12 mouse cellular contexts compared by ENCODE assay signal in genomic region chr10:43003466-43003757, GRCm38 (mm10).
DNase-seq lines count a peak whose midpoint lies in the region; ATAC-seq and TF ChIP-seq lines count a peak whose summit lies in the region.
"Had no signal": no experiment of that assay in that cellular context is flagged by ENCODE, and none has a peak within 500 bp of the region (broad histone marks: within the 10 kb centered on the region; RNA-seq: fewer than 3 reads in every experiment).

No protein-coding gene starts in this region.

- H3K4me1 ChIP-seq in liver, embryonic 11.5 days (replicated peaks; ENCODE audit: control insufficient read depth, insufficient read depth, low read length), result no peaks in the 10 kb centered on the region
- peaks cover 32% of the 10 kb centered on the region for H3K4me1 ChIP-seq in embryonic facial prominence, embryonic 13.5 days
- H3K4me1 ChIP-seq in intestine, embryonic 14.5 days (replicated peaks; ENCODE audit: control insufficient read depth, insufficient read depth, low read length), result peaks cover 12% of the 10 kb centered on the region
- H3K4me1 ChIP-seq in forebrain, embryonic 13.5 days, result peaks cover 12% of the 10 kb centered on the region

- H3K9ac ChIP-seq in liver, embryonic 11.5 days (ENCODE audit: low read depth, low read length), result no peak overlapping the region
- no peak overlapping the region for H3K9ac ChIP-seq in embryonic facial prominence, embryonic 13.5 days
- no peak overlapping the region for H3K9ac ChIP-seq in intestine, embryonic 14.5 days (ENCODE audit: low read length)
- no peak overlapping the region for H3K9ac ChIP-seq in forebrain, embryonic 13.5 days
- H3K9ac ChIP-seq: forebrain, embryonic 15.5 days; hindbrain, embryonic 15.5 days had no signal

- no peaks in the 10 kb centered on the region for H3K9me3 ChIP-seq in liver, embryonic 11.5 days (ENCODE audit: control insufficient read depth, low read length)
- no peaks in the 10 kb centered on the region for H3K9me3 ChIP-seq in embryonic facial prominence, embryonic 13.5 days
- no peaks in the 10 kb centered on the region for H3K9me3 ChIP-seq in intestine, embryonic 14.5 days (ENCODE audit: control insufficient read depth, low read length)
- no peaks in the 10 kb centered on the region for H3K9me3 ChIP-seq in forebrain, embryonic 13.5 days (replicated peaks)
- H3K9me3 ChIP-seq: forebrain, embryonic 15.5 days; hindbrain, embryonic 15.5 days had no signal

- no peaks in the 10 kb centered on the region for H3K79me2 ChIP-seq in myocyte (ENCODE audit: control insufficient read depth, insufficient read depth)

- no peak for DNase-seq in liver, embryonic 11.5 days (ENCODE audit: low spot score)
- no peak for DNase-seq in liver
- no peak for DNase-seq in intestine, embryonic 14.5 days (ENCODE audit: low spot score)
- DNase-seq in cerebellum, postnatal 4 days (ENCODE audit: low spot score in 2 of 2), result no peak
- DNase-seq: cerebellum, postnatal 36 days; gastrocnemius, postnatal 14 days had no signal

- no peak for TF ChIP-seq POLR2A in myocyte (IDR thresholded peaks at IDR 0.05; ENCODE audit: insufficient read length, low read depth)

- H3K4me3 ChIP-seq in liver, embryonic 11.5 days (ENCODE audit: low read depth, low read length), result no peak overlapping the region
- H3K4me3 ChIP-seq in embryonic facial prominence, embryonic 13.5 days, result peak overlapping the region; percentile 42; the same call in 1 of the 2 replicates
- H3K4me3 ChIP-seq in intestine, embryonic 14.5 days (ENCODE audit: low read depth, low read length), result 0 out of 2 replicates have a peak overlapping the region, but pooled peaks have one; percentile 35
- no peak overlapping the region for H3K4me3 ChIP-seq in myocyte
- H3K4me3 ChIP-seq in forebrain, embryonic 13.5 days, result no peak overlapping the region

- no peak for ATAC-seq in liver, embryonic 11.5 days (replicated peaks; ENCODE audit: low FRiP score)
- peak; percentile 26; the same call in 1 of the 2 replicates for ATAC-seq in embryonic facial prominence, embryonic 13.5 days (ENCODE audit: insufficient number of reproducible peaks, insufficient read depth, low FRiP score, low TSS enrichment, low read depth)
- no peak for ATAC-seq in intestine, embryonic 14.5 days (replicated peaks; ENCODE audit: low FRiP score, low TSS enrichment, low read depth)
- ATAC-seq in forebrain, embryonic 13.5 days, result no peak
- ATAC-seq: activated CD4-positive, CD25-positive, alpha-beta regulatory T cell, adult 4 months; forebrain, embryonic 15.5 days had no signal

- H3K36me3 ChIP-seq in liver, embryonic 11.5 days (ENCODE audit: control insufficient read depth, insufficient read depth, low read length), result no peaks in the 10 kb centered on the region
- no peaks in the 10 kb centered on the region for H3K36me3 ChIP-seq in embryonic facial prominence, embryonic 13.5 days
- H3K36me3 ChIP-seq in intestine, embryonic 14.5 days (ENCODE audit: control insufficient read depth, insufficient read depth, low read length), result no peaks in the 10 kb centered on the region
- no peaks in the 10 kb centered on the region for H3K36me3 ChIP-seq in myocyte (ENCODE audit: control insufficient read depth, insufficient read depth)
- H3K36me3 ChIP-seq in forebrain, embryonic 13.5 days (ENCODE audit: poor library complexity, severe bottlenecking), result no peaks in the 10 kb centered on the region
- H3K36me3 ChIP-seq: hindbrain, embryonic 15.5 days had no signal

- H3K4me2 ChIP-seq in liver, embryonic 11.5 days, result peak overlapping the region; percentile 72; the same call in 1 of the 2 replicates
- peak overlapping the region; percentile 77 for H3K4me2 ChIP-seq in embryonic facial prominence, embryonic 13.5 days
- peak overlapping the region; percentile 69 for H3K4me2 ChIP-seq in intestine, embryonic 14.5 days (ENCODE audit: low read length)
- H3K4me2 ChIP-seq in myocyte (ENCODE audit: low read depth), result peak overlapping the region; percentile 49
- no peak overlapping the region for H3K4me2 ChIP-seq in forebrain, embryonic 13.5 days

- H3K27me3 ChIP-seq in liver, embryonic 11.5 days (replicated peaks; ENCODE audit: control insufficient read depth, insufficient read depth, low read length), result peaks cover 9% of the 10 kb centered on the region; the same call in 1 of the 2 replicates
- H3K27me3 ChIP-seq in embryonic facial prominence, embryonic 13.5 days, result no peaks in the 10 kb centered on the region
- no peaks in the 10 kb centered on the region for H3K27me3 ChIP-seq in intestine, embryonic 14.5 days (replicated peaks; ENCODE audit: control insufficient read depth, insufficient read depth, low read length)
- no peaks in the 10 kb centered on the region for H3K27me3 ChIP-seq in myocyte (ENCODE audit: control insufficient read depth, insufficient read depth, insufficient read length)
- no peaks in the 10 kb centered on the region for H3K27me3 ChIP-seq in forebrain, embryonic 13.5 days
- H3K27me3 ChIP-seq: forebrain, embryonic 15.5 days; hindbrain, embryonic 15.5 days had no signal

- H3ac ChIP-seq in myocyte (ENCODE audit: control insufficient read depth, insufficient read length), result no peak overlapping the region

- 41% methylated on average over 5 of the region's 5 CpGs for WGBS in liver, embryonic 11.5 days
- WGBS in embryonic facial prominence, embryonic 13.5 days, result 3% methylated on average over 5 of the region's 5 CpGs
- WGBS in intestine, embryonic 14.5 days, result 15% methylated on average over 5 of the region's 5 CpGs
- WGBS in forebrain, embryonic 13.5 days, result 64% methylated on average over 5 of the region's 5 CpGs

- H3K27ac ChIP-seq in liver, embryonic 11.5 days (ENCODE audit: low read depth, low read length), result no peak overlapping the region
- H3K27ac ChIP-seq in embryonic facial prominence, embryonic 13.5 days, result peak overlapping the region; percentile 83; the same call in 1 of the 2 replicates
- H3K27ac ChIP-seq in intestine, embryonic 14.5 days (ENCODE audit: low read depth), result no peak overlapping the region
- H3K27ac ChIP-seq in forebrain, embryonic 13.5 days, result no peak overlapping the region
- H3K27ac ChIP-seq: forebrain, embryonic 15.5 days; hindbrain, embryonic 15.5 days had no signal

TF ChIP-seq in myocyte, 11 proteins besides CTCF, POLR2A, EP300 and RAD21:
- no peak for TF ChIP-seq CEBPB (IDR thresholded peaks at IDR 0.05; ENCODE audit: insufficient read depth, poor library complexity, severe bottlenecking)
- no peak for TF ChIP-seq TCF3 (IDR thresholded peaks at IDR 0.05; ENCODE audit: insufficient read length, low read depth)
- TF ChIP-seq SRF (IDR thresholded peaks at IDR 0.05; ENCODE audit: control insufficient read depth, insufficient read length, low read depth), result no peak
- no peak for TF ChIP-seq TCF12 (IDR thresholded peaks at IDR 0.05; ENCODE audit: insufficient read depth, poor library complexity, severe bottlenecking)
- TF ChIP-seq E2F4 (IDR thresholded peaks at IDR 0.05; ENCODE audit: insufficient read depth), result no peak
- no peak for TF ChIP-seq POLR2AphosphoS2 (IDR thresholded peaks at IDR 0.05; ENCODE audit: insufficient read length, low read depth)
- TF ChIP-seq MYOG (IDR thresholded peaks at IDR 0.05; ENCODE audit: control insufficient read depth in 1 of 3, insufficient read depth in 1 of 3, insufficient read length in 2 of 3, low read depth in 2 of 3), result no peak
- TF ChIP-seq MAX (IDR thresholded peaks at IDR 0.05; ENCODE audit: low read depth), result no peak
- TF ChIP-seq MYOD1 (IDR thresholded peaks at IDR 0.05; ENCODE audit: control insufficient read depth in 1 of 3, insufficient read length in 2 of 3, low read depth in 2 of 3), result no peak
- TF ChIP-seq USF1 (IDR thresholded peaks at IDR 0.05; ENCODE audit: low read depth), result no peak
- TF ChIP-seq REST (IDR thresholded peaks at IDR 0.05; ENCODE audit: insufficient read depth, insufficient read length), result no peak

Comparison
In these comparisons a context has a peak if more than half of its experiments do, and no peak if none do; other contexts are left out.
1. H3K4me3 ChIP-seq: peak in embryonic facial prominence, embryonic 13.5 days (single experiment) and intestine, embryonic 14.5 days (single experiment); none in liver, embryonic 11.5 days (single experiment), myocyte (single experiment) and forebrain, embryonic 13.5 days (single experiment).